Mouse (Mus musculus) lung, adult 2 months (tissue): ENCODE data around the gene Fosl2.

Experiments
- CTCF ChIP-seq: fragments of 200-500 bp; IDR thresholded peaks from 2 replicates; pipeline ENCODE4 v1.5.1; 2011; ENCODE audit warnings: mild to moderate bottlenecking, low read length, control low read depth; ENCODE audit not compliant: insufficient read depth
- POLR2A ChIP-seq: fragments of 200-500 bp; IDR thresholded peaks from 2 replicates; pipeline ENCODE4 v1.6.1; 2011; ENCODE audit warnings: low read depth, mild to moderate bottlenecking, control low read depth, low read length, borderline replicate concordance; ENCODE audit errors: extremely low read depth

- TF ChIP-seq CTCF (no peak), POLR2A (no peak)
Observed at GRCm38 (mm10) chr5:32195857-32196609, 60.4 kb downstream of the Fosl2 start.
